Mouse (Mus musculus) hematopoietic multipotent progenitor cell, adult 10-12 weeks (in vitro differentiated cells): Measurements from ENCODE around the gene Trub1. TPM values are rescaled to one million over a fixed set of nuclear protein-coding genes. Genes with fewer than 3 reads are reported as not detected.

ENCODE experiments used
- polyA plus RNA-seq: library from polyadenylated mRNA; stranded (reverse); fragments of >175 nt; gene quantifications from 2 replicates; pipeline ENCODE4 v1.2.3, GENCODE M21; 2012; ENCODE audit warnings: low replicate concordance

Trub1 gene
- polyA plus RNA-seq = 4.9 and 5.7 TPM in 2 replicates

DNA sequence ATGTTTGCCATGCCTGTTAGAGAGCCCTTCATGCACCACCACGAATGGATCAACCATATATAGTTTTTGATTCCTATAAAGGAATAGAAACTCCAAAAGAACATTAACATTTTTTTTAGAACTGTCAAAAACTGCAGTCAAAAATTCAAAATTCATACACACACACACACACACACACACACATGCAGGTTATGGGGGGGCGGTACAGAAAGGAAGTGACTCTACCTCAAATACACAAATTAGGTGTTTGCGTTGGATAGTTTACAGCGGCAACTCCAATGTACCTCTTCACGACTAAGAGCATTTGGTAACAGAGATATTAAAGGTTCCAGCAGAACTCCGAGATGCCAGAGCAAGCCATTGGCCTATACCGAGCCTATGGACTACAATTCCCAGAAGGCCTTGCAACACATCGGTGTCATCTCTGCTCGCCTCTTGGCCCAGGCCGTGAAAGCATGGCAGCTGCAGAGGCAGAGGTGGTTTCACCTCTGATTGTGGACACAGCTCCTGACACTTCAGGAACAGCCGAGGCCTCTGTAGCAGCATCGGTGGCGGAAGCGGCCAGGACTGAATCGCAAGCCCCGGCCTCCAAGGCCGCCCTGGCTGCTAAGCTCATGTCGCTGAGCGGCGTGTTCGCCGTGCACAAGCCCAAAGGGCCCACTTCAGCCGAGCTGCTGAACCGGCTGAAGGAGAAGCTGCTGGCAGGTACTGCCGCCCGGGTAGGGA is at the start of gene Trub1:
Gene Trub1, plus strand, starts transcription at position 421 of the 726 bp plus-strand sequence.

Other genes starting within 250 kb of the Trub1 start
- gene Ablim1, start 138.0 kb upstream of the Trub1 start, polyA plus RNA-seq = 49.6 and 92.2 TPM in 2 replicates
- 9.3 and 9.4 TPM in 2 replicates for gene Fam160b1, start 92.2 kb upstream of the Trub1 start, polyA plus RNA-seq
- gene Atrnl1, start 158.1 kb downstream of the Trub1 start, polyA plus RNA-seq = 1.0 and 1.9 TPM in 2 replicates